Mouse (Mus musculus) c-Kit-positive CD71-negative TER-119-negative erythroid progenitor cells, embryonic 14.5 days (primary cell): ENCODE results near the gene Vmn1r31.

Experiments
- DNase-seq: peaks from one replicate; pipeline ENCODE4 v3.0.0-alpha.2; 2013; ENCODE audit warnings: low read depth

The Vmn1r31 gene

DNA sequence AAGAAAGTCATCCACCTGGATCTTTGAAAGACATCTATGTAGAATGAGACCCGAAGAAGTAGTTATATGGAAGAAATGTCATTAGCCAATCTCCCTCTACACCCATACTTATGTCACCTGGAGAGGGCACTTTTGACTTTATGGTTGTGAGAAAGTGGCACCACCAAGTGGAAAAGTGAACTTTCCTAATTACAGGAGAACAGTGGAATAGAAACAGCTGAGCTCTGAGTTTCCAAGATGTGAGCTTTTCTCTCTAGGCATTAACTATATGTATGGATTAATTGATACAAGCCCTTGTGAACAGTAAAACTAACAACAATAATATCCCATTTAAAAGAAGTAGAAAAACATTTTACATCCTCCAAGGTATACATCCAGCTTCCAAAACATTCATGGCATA lies at the start of gene Vmn1r31:
Gene Vmn1r31 (minus strand): TSS at position 101 of the 400 bp plus-strand sequence.
- DNase-seq, result no peak

DNA sequence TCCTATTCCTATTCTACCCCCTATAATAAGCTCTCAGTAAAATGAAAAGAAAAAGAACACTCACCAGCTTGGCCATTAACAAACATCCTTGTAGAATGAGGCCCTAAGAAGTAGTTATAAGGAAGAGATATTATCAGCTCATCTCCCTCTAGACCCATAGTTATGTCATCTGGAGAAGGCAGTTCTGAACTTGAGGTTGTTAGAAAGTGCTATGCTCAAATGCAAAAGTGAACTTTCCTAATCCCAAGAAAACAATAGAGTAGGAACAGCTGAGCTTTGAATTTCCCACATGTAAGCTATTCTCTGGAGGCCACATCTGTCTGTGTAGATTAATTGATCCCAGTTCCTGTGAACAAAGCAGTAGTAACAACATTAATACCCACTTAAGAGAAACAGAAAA lies 31.8 kb downstream of the Vmn1r31 start, which contains the start of gene Vmn1r30:
Gene Vmn1r30 (minus strand): TSS at position 101 of the 400 bp plus-strand sequence.
- no peak for DNase-seq
